Mouse (Mus musculus) testis, postnatal 14 days (tissue): Measurements from ENCODE around the gene Olfr1364.

ENCODE experiments used
- DNase-seq: peaks from one replicate; pipeline ENCODE4 v3.0.0; 2021; ENCODE audit warnings: low spot score

The Olfr1364 gene

GRCm38 (mm10) chr13:21581659-21582058 lies at the start of gene Olfr1364:
Gene Olfr1364, minus strand, starts transcription at chr13:21581759.
- DNase-seq: no peak

GRCm38 (mm10) chr13:21613922-21614321 lies 32.4 kb upstream of the Olfr1364 start, which contains the start of gene Olfr1362:
Gene Olfr1362, minus strand, starts transcription at chr13:21614022.
- DNase-seq: no peak

GRCm38 (mm10) chr13:21591618-21592017 lies 10.1 kb upstream of the Olfr1364 start:
- DNase-seq: no peak

GRCm38 (mm10) chr13:21559793-21560192 lies 21.8 kb downstream of the Olfr1364 start, which contains the start of gene Olfr1535:
Gene Olfr1535, minus strand, starts transcription at chr13:21559893.
- no peak for DNase-seq

- no peak for DNase-seq
These were observed 31.0 kb downstream of the Olfr1364 start for GRCm38 (mm10) chr13:21550416-21551110.

- DNase-seq: no peak
These were observed 32.1 kb downstream of the Olfr1364 start for GRCm38 (mm10) chr13:21549487-21549886.

- no peak for DNase-seq
These were observed 38.9 kb downstream of the Olfr1364 start, which contains the start of gene Olfr1366 for GRCm38 (mm10) chr13:21542708-21543107. Gene Olfr1366, minus strand, starts transcription at chr13:21542808.

- peak; percentile 89 for DNase-seq
These were observed 50.8 kb downstream of the Olfr1364 start, which contains the start of gene Zkscan8 for GRCm38 (mm10) chr13:21530781-21531201. Gene Zkscan8, minus strand, starts transcription at chr13:21531120.

- DNase-seq: no peak
These were observed 51.4 kb downstream of the Olfr1364 start for GRCm38 (mm10) chr13:21530136-21530535.
